Mouse (Mus musculus) ES-E14 (cell line): Measurements from ENCODE around the gene Amdhd2. TPM values are rescaled to one million over a fixed set of nuclear protein-coding genes. Genes with fewer than 3 reads are reported as not detected.

Experiments used
- DNase-seq: peaks from one replicate; pipeline ENCODE4 v3.0.0-alpha.2; 2013; ENCODE audit warnings: low read depth, low spot score
- H3K27ac ChIP-seq: 2 replicates; pipeline ENCODE4 v1.5.1; 2012; ENCODE audit warnings: low read depth, mild to moderate bottlenecking, low read length, moderate library complexity, mixed read lengths; ENCODE audit not compliant: poor library complexity, insufficient read depth, severe bottlenecking
- H3K36me3 ChIP-seq: 2 replicates; pipeline ENCODE4 v1.6.1; 2012; ENCODE audit warnings: mild to moderate bottlenecking, low read length, moderate library complexity, mixed read lengths; ENCODE audit not compliant: control insufficient read depth, poor library complexity, insufficient read depth, severe bottlenecking
- H3K4me1 ChIP-seq, 2 experiments: fragments of 150-350 bp in 1 of 2; sonication (generic) in 1 of 2; 2 replicates each; pipeline ENCODE4 v1.6.1; 2012; ENCODE audit warnings: low read length in 2 of 2, mild to moderate bottlenecking in 1 of 2, mixed read lengths in 1 of 2; ENCODE audit not compliant: control insufficient read depth in 2 of 2, insufficient read depth in 2 of 2, poor library complexity in 1 of 2
- H3K4me3 ChIP-seq, 2 experiments: fragments of 150-350 bp in 1 of 2; sonication (generic) in 1 of 2; 2 replicates each; pipeline ENCODE4 v1.5.1; 2012; ENCODE audit warnings: low read length in 2 of 2, low read depth in 1 of 2, mild to moderate bottlenecking in 1 of 2, mixed read lengths in 1 of 2; ENCODE audit not compliant: insufficient read depth in 1 of 2, poor library complexity in 1 of 2, severe bottlenecking in 1 of 2
- H3K9ac ChIP-seq: 2 replicates; pipeline ENCODE4 v1.6.1; 2012; ENCODE audit warnings: low read depth, mild to moderate bottlenecking, low read length, mixed read lengths; ENCODE audit not compliant: poor library complexity, insufficient read depth, severe bottlenecking
- H3K9me3 ChIP-seq: fragments of 150-350 bp; sonication (generic); 2 replicates; pipeline ENCODE4 v1.6.1; 2012; ENCODE audit warnings: low read depth, mild to moderate bottlenecking, low read length; ENCODE audit not compliant: control insufficient read depth, insufficient read depth
- CHD2 ChIP-seq: IDR thresholded peaks from 2 replicates; pipeline ENCODE4 v1.6.1; 2014; ENCODE audit warnings: mild to moderate bottlenecking, low read depth, low read length, inconsistent platforms
- HCFC1 ChIP-seq: IDR thresholded peaks from 2 replicates; pipeline ENCODE4 v1.6.1; 2012; ENCODE audit warnings: low read length, inconsistent platforms, borderline replicate concordance; ENCODE audit not compliant: insufficient read depth
- MAFK ChIP-seq: IDR thresholded peaks from 2 replicates; pipeline ENCODE4 v1.6.1; 2014; ENCODE audit warnings: mild to moderate bottlenecking, low read depth, low read length, inconsistent platforms; ENCODE audit not compliant: insufficient read depth
- ZC3H11A ChIP-seq: IDR thresholded peaks from 2 replicates; pipeline ENCODE4 v1.6.1; 2012; ENCODE audit warnings: low read depth, mild to moderate bottlenecking, inconsistent platforms, low read length, borderline replicate concordance
- ZNF384 ChIP-seq: IDR thresholded peaks from 2 replicates; pipeline ENCODE4 v1.6.1; 2012; ENCODE audit warnings: low read depth, low read length, inconsistent platforms
- in situ Hi-C, 2 experiments: fragments of 600-800 bp; cut with MboI; formaldehyde crosslinking; loops; one replicate each; pipeline ENCODE4 v1.15.1; 2025; ENCODE audit warnings: low sequenced_read_pairs in 2 of 2, inconsistent platforms in 1 of 2; ENCODE audit not compliant: unreplicated experiment in 2 of 2
- total RNA-seq: library from RNA; depleted of rRNA; stranded (reverse); fragments of 300-350 nt; gene quantifications from 2 replicates; pipeline ENCODE4 v1.2.3, GENCODE M21; 2012

Gene Amdhd2
- total RNA-seq, 1 experiment: 28.5 TPM

- Histone ChIP-seq H3K9ac (no peak overlapping the region), H3K27ac (no peak overlapping the region), H3K4me1 (peaks cover 3 to 36% of the 10 kb centered on the region in 2 experiments; a peak in 3 of 4 replicates), H3K4me3 (no peak overlapping the region), H3K36me3 (peaks cover 3% of the 10 kb centered on the region), H3K9me3 (no peaks in the 10 kb centered on the region)
- in situ Hi-C loops: no loop called here
- DNase-seq: no peak
- TF ChIP-seq HCFC1 (no peak), MAFK (0 out of 2 replicates have a peak, but pooled peaks have one; percentile 57), CHD2 (no peak), ZNF384 (no peak)
These were observed 47.0 kb upstream of the Amdhd2 start for GRCm38 (mm10) chr17:24210591-24210990.

GRCm38 (mm10) chr17:24209916-24210240, 46.3 kb upstream of the Amdhd2 start:
- in situ Hi-C loops: no loop called here
- DNase-seq: no peak
- no peaks in the 10 kb centered on the region for H3K9me3 ChIP-seq
- H3K4me1 ChIP-seq: peaks cover 3 to 36% of the 10 kb centered on the region in 2 experiments; a peak in 3 of 4 replicates
- no peak overlapping the region for H3K9ac ChIP-seq
- no peak for TF ChIP-seq ZNF384
- no peak for TF ChIP-seq MAFK
- no peak for TF ChIP-seq ZC3H11A
- TF ChIP-seq HCFC1: no peak
- no peak for TF ChIP-seq CHD2
- no peak overlapping the region for H3K27ac ChIP-seq
- no peak overlapping the region for H3K4me3 ChIP-seq
- 0 out of 2 replicates have a peak, but pooled peaks cover 2% of the 10 kb centered on the region for H3K36me3 ChIP-seq

GRCm38 (mm10) chr17:24209043-24209915, 45.7 kb upstream of the Amdhd2 start, which contains the start of gene Ntn3:
Gene Ntn3 (minus strand): TSS chr17:24209531.
- DNase-seq: no peak
- no peak within 1 kb of the TSS for H3K27ac ChIP-seq
- H3K36me3 ChIP-seq: no peaks in the 10 kb centered on the region
- H3K9ac ChIP-seq: peak within 1 kb of the TSS; percentile 46
- TF ChIP-seq HCFC1 (no peak), MAFK (no peak), ZC3H11A (no peak), ZNF384 (no peak), CHD2 (no peak)
- H3K4me3 ChIP-seq: peak within 1 kb of the TSS; percentile 44 to 57; a peak in 3 of 4 replicates
- H3K9me3 ChIP-seq: no peaks in the 10 kb centered on the region
- peaks cover 3 to 36% of the 10 kb centered on the region in 2 experiments; a peak in 3 of 4 replicates for H3K4me1 ChIP-seq
- in situ Hi-C loops: no loop called here

- peaks cover 5 to 38% of the 10 kb centered on the region in 2 experiments for H3K4me1 ChIP-seq
- TF ChIP-seq ZC3H11A (no peak), MAFK (no peak), CHD2 (no peak), ZNF384 (no peak), HCFC1 (no peak)
- H3K9me3 ChIP-seq: no peaks in the 10 kb centered on the region
- peak overlapping the region; percentile 44 to 57; a peak in 3 of 4 replicates for H3K4me3 ChIP-seq
- peak overlapping the region; percentile 46 for H3K9ac ChIP-seq
- no peaks in the 10 kb centered on the region for H3K36me3 ChIP-seq
- in situ Hi-C loops: no loop called here
- no peak for DNase-seq
- no peak overlapping the region for H3K27ac ChIP-seq
These were observed 45.1 kb upstream of the Amdhd2 start for GRCm38 (mm10) chr17:24208641-24209042.
